Mouse (Mus musculus) liver, adult 2 months (tissue): ENCODE data around the gene Apom. TPM values are rescaled to one million over a fixed set of nuclear protein-coding genes. Genes with fewer than 3 reads are reported as not detected.

ENCODE experiments used
- DNase-seq: peaks from one replicate; pipeline ENCODE4 v3.0.0-alpha.2; 2011; ENCODE audit warnings: low read depth, low spot score; ENCODE audit errors: extremely low read depth
- H3K27ac ChIP-seq: fragments of 200-500 bp; replicated peaks from 2 replicates; pipeline ENCODE4 v1.5.1; 2012; ENCODE audit warnings: low read depth, mild to moderate bottlenecking, control low read depth, inconsistent platforms, low read length; ENCODE audit not compliant: insufficient read depth
- H3K27me3 ChIP-seq: fragments of 200-500 bp; 2 replicates; pipeline ENCODE4 v1.6.1; 2012; ENCODE audit warnings: mild to moderate bottlenecking, moderate library complexity, low read length, inconsistent platforms; ENCODE audit not compliant: control insufficient read depth, insufficient read depth
- H3K36me3 ChIP-seq: fragments of 200-500 bp; 2 replicates; pipeline ENCODE4 v1.6.1; 2012; ENCODE audit warnings: low read length, inconsistent platforms; ENCODE audit not compliant: control insufficient read depth, insufficient read depth
- H3K4me1 ChIP-seq: fragments of 200-500 bp; 2 replicates; pipeline ENCODE4 v1.6.1; 2011; ENCODE audit warnings: low read length; ENCODE audit not compliant: control insufficient read depth, insufficient read depth
- H3K4me3 ChIP-seq: fragments of 200-500 bp; 2 replicates; pipeline ENCODE4 v1.5.1; 2011; ENCODE audit warnings: low read depth, mild to moderate bottlenecking, control low read depth, low read length, moderate library complexity; ENCODE audit not compliant: insufficient read depth
- H3K79me2 ChIP-seq: fragments of 200-500 bp; 2 replicates; pipeline ENCODE4 v1.6.1; 2012; ENCODE audit warnings: inconsistent platforms, mild to moderate bottlenecking, low read length, moderate library complexity; ENCODE audit not compliant: control insufficient read depth, insufficient read depth
- H3K9ac ChIP-seq: fragments of 200-500 bp; 2 replicates; pipeline ENCODE4 v1.6.1; 2012; ENCODE audit warnings: low read depth, mild to moderate bottlenecking, control low read depth, inconsistent platforms, low read length
- CTCF ChIP-seq: fragments of 200-500 bp; IDR thresholded peaks from 2 replicates; pipeline ENCODE4 v1.5.1; 2011; ENCODE audit warnings: low read depth, low read length, control low read depth
- POLR2A ChIP-seq: fragments of 200-500 bp; IDR thresholded peaks from 2 replicates; pipeline ENCODE4 v1.6.1; 2011; ENCODE audit warnings: low read length, control low read depth; ENCODE audit not compliant: insufficient read depth; ENCODE audit errors: extremely low read depth
- WGBS: fragments of 180-500 bp; shearing (Covaris S2); methylation state at CpG from one replicate; pipeline ENCODE4 v1.1.7; 2018; 5-methylcytosine and 5-hydroxymethylcytosine counted together
- polyA plus RNA-seq: library from polyadenylated mRNA; depleted of rRNA; stranded (reverse); fragments of >200 nt; gene quantifications from 2 replicates; pipeline ENCODE4 v1.2.3, GENCODE M21; 2012
- total RNA-seq: library from RNA; depleted of rRNA; stranded (reverse); fragments of >200 nt; gene quantifications from 2 replicates; pipeline ENCODE4 v1.2.3, GENCODE M21; 2014

Apom gene
- total and polyA plus RNA-seq, 2 experiments, result 432 to 575 TPM

DNA sequence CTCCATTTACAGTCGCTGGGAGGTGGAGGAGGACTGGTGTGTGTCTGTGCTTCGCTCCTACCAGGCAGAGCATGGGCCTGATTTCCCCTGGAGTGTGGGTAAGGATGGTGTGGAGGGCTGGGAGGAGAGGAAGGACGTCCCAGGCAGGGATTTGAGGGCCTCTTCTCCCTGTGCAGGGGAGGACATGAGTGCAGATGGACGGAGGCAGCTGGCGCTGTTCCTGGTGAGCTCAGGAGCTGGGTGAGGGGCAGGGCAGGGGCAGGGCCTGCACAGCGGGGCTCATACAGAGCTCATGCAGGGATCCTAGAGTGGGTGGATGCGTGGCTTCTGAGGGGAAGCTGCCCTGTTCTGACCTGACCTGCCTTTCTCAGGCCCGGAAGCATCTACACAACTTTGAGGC lies 29.6 kb downstream of the Apom start:
- no peak overlapping the region for H3K27ac ChIP-seq
- no peaks in the 10 kb centered on the region for H3K79me2 ChIP-seq
- TF ChIP-seq POLR2A (no peak), CTCF (no peak)
- peaks cover 9% of the 10 kb centered on the region for H3K36me3 ChIP-seq
- no peak overlapping the region for H3K9ac ChIP-seq
- no peak overlapping the region for H3K4me3 ChIP-seq
- DNase-seq, result no peak
- H3K4me1 ChIP-seq, result peaks cover 7% of the 10 kb centered on the region; the same call in 1 of the 2 replicates
- WGBS, result 86% methylated on average over 8 of the region's 8 CpGs
- no peaks in the 10 kb centered on the region for H3K27me3 ChIP-seq

GRCm38 (mm10) chr17:35101161-35101560 lies 30.7 kb downstream of the Apom start:
- H3K27me3 ChIP-seq, result no peaks in the 10 kb centered on the region
- no peak overlapping the region for H3K4me3 ChIP-seq
- H3K36me3 ChIP-seq, result peaks cover 9% of the 10 kb centered on the region
- peaks cover 7% of the 10 kb centered on the region; the same call in 1 of the 2 replicates for H3K4me1 ChIP-seq
- no peaks in the 10 kb centered on the region for H3K79me2 ChIP-seq
- DNase-seq, result no peak
- H3K9ac ChIP-seq, result no peak overlapping the region
- WGBS, result 86% methylated on average over 11 of the region's 11 CpGs
- TF ChIP-seq CTCF, result no peak
- no peak overlapping the region for H3K27ac ChIP-seq

GRCm38 (mm10) chr17:35100196-35100765 lies 31.6 kb downstream of the Apom start:
- Histone ChIP-seq H3K4me3 (no peak overlapping the region), H3K9ac (no peak overlapping the region), H3K36me3 (peaks cover 9% of the 10 kb centered on the region), H3K27me3 (no peaks in the 10 kb centered on the region), H3K4me1 (peaks cover 7% of the 10 kb centered on the region; the same call in 1 of the 2 replicates), H3K27ac (no peak overlapping the region), H3K79me2 (no peaks in the 10 kb centered on the region)
- WGBS, result 83% methylated on average over 10 of the region's 10 CpGs
- no peak for DNase-seq
- no peak for TF ChIP-seq POLR2A
- TF ChIP-seq CTCF, result no peak

- Histone ChIP-seq H3K36me3 (peaks cover 5% of the 10 kb centered on the region), H3K27ac (no peak overlapping the region), H3K4me3 (no peak overlapping the region), H3K79me2 (no peaks in the 10 kb centered on the region), H3K27me3 (no peaks in the 10 kb centered on the region), H3K9ac (no peak overlapping the region), H3K4me1 (no peaks in the 10 kb centered on the region)
- no peak for DNase-seq
- 94% methylated on average over 12 of the region's 12 CpGs for WGBS
- TF ChIP-seq POLR2A (no peak), CTCF (no peak)
These were observed 34.6 kb downstream of the Apom start for GRCm38 (mm10) chr17:35097164-35097655.

DNA sequence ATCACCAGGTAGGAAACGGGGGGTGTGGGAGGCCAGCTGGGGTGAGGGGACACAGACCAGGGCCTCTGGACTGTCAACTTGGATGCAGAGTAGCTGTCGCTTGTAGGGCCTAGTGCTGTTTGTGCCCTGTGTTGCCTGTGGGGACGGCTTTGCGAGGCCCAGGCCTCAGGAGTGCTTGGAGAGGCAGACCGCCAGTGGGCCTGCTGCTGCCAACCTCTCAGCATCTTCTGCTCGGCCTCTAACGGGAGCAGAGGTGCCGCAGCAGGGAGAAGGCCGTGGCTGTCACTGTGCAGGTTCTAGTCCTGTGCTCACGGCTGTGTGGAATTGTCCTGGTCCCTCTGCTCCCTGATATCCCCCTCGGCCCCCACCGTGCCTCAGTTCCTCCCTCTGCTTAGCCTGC lies 35.3 kb downstream of the Apom start:
- no peak overlapping the region for H3K4me3 ChIP-seq
- H3K27me3 ChIP-seq, result no peaks in the 10 kb centered on the region
- no peak overlapping the region for H3K27ac ChIP-seq
- TF ChIP-seq CTCF (no peak), POLR2A (no peak)
- DNase-seq, result no peak
- peaks cover 4% of the 10 kb centered on the region; the same call in 1 of the 2 replicates for H3K79me2 ChIP-seq
- 96% methylated on average over 12 of the region's 12 CpGs for WGBS
- no peak overlapping the region for H3K9ac ChIP-seq
- no peaks in the 10 kb centered on the region for H3K4me1 ChIP-seq
- H3K36me3 ChIP-seq, result peaks cover 6% of the 10 kb centered on the region

DNA sequence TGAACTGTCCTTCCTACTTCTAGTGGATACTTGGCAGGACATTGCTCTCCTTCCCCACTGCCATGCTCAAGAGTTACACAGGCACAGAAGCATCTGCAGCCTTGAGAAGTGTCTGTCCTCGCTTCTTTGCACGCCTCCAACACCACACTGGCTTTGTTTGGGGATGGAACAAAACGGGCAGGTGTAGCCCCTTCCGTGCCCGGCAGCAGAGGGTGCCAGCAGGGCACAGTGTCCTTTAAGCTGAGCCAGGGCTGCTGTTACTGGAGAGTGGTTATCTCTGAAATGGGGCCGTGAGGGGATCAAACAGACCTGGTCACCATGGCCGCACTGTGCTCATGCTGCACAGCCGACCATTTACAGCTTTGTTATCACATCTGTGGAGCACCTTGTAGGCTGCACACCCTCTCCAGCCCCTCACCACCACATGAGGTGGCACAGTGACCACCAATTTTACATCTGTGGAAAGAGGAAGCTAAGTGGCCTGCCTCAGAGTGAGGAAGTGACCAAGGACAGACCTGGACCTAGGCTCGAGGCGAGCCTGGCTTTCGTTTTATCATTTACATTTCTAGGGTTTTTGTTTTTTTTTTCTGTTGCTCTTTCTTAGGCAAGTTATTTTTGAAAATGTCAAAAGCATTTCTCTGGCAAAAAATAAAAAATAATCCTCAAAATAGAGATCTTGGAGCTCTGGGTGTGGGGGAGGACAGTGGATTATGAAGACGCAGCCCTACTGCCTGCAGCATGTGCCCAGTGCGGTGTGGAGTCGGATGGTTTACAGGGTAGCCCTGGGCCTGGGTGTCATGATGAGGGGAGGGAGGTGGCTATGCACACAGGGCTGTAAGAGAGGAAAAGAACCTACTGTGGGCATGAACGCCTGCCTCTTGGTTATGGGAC lies 37.1 kb downstream of the Apom start:
- 87% methylated on average over 15 of the region's 15 CpGs for WGBS
- Histone ChIP-seq H3K9ac (no peak overlapping the region), H3K4me1 (peaks cover 4% of the 10 kb centered on the region; the same call in 1 of the 2 replicates)

More for the DNA sequence above, 37.1 kb downstream of the Apom start:
- H3K36me3 ChIP-seq, result peaks cover 3% of the 10 kb centered on the region; the same call in 1 of the 2 replicates
- no peak for DNase-seq
- H3K4me3 ChIP-seq, result no peak overlapping the region
- H3K27ac ChIP-seq, result no peak overlapping the region
- peaks cover 4% of the 10 kb centered on the region for H3K79me2 ChIP-seq
- H3K27me3 ChIP-seq, result no peaks in the 10 kb centered on the region
- TF ChIP-seq CTCF, result no peak
- no peak for TF ChIP-seq POLR2A
